Mouse (Mus musculus): Measurements from ENCODE around the gene Smarce1. TPM values are rescaled to one million over a fixed set of nuclear protein-coding genes. Genes with fewer than 3 reads are reported as not detected.

The Smarce1 gene
- polyA plus RNA-seq, 1 experiment from 2014 or later = 217 TPM

GRCm38 (mm10) chr11:99217248-99217986 is 13.4 kb downstream of the Smarce1 start:
- ATAC-seq (ENCODE audit: low FRiP score) (no peak), DNase-seq (ENCODE audit: low spot score) (no peak)
- no peak overlapping the region for H3K27ac ChIP-seq (ENCODE audit: low read depth, low read length)
- no peaks in the 10 kb centered on the region for H3K4me1 ChIP-seq (replicated peaks; ENCODE audit: control insufficient read depth, insufficient read depth, low read length)
- WGBS = 93% methylated on average over 7 of the region's 7 CpGs
- H3K27me3 ChIP-seq (ENCODE audit: control insufficient read depth, insufficient read depth, low read length) = no peaks in the 10 kb centered on the region
- no peaks in the 10 kb centered on the region for H3K9me3 ChIP-seq (ENCODE audit: control insufficient read depth, low read length)
- H3K4me3 ChIP-seq (ENCODE audit: low read depth, low read length) = no peak overlapping the region
- H3K36me3 ChIP-seq (ENCODE audit: control insufficient read depth, insufficient read depth, low read length) = peaks cover 32% of the 10 kb centered on the region
- no peak overlapping the region for H3K4me2 ChIP-seq (replicated peaks; ENCODE audit: low read depth, low read length)
- H3K9ac ChIP-seq (ENCODE audit: low read depth, low read length) = no peak overlapping the region

- Histone ChIP-seq H3K27me3 (ENCODE audit: control insufficient read depth, insufficient read depth, low read length) (no peaks in the 10 kb centered on the region), H3K9me3 (ENCODE audit: control insufficient read depth, low read length) (no peaks in the 10 kb centered on the region), H3K9ac (ENCODE audit: low read depth, low read length) (no peak overlapping the region), H3K36me3 (ENCODE audit: control insufficient read depth, insufficient read depth, low read length) (peaks cover 28% of the 10 kb centered on the region), H3K4me2 (replicated peaks; ENCODE audit: low read depth, low read length) (no peak overlapping the region), H3K4me1 (replicated peaks; ENCODE audit: control insufficient read depth, insufficient read depth, low read length) (no peaks in the 10 kb centered on the region), H3K4me3 (ENCODE audit: low read depth, low read length) (no peak overlapping the region), H3K27ac (ENCODE audit: low read depth, low read length) (no peak overlapping the region)
- 97% methylated on average over 3 of the region's 3 CpGs for WGBS
- DNase-seq (ENCODE audit: low spot score) = no peak
- no peak for ATAC-seq (ENCODE audit: low FRiP score)
These were observed 14.6 kb downstream of the Smarce1 start for GRCm38 (mm10) chr11:99216181-99216580.

- no peak overlapping the region for H3K27ac ChIP-seq (ENCODE audit: low read depth, low read length)
- 89% methylated on average over 7 of the region's 7 CpGs for WGBS
- no peak overlapping the region for H3K4me3 ChIP-seq (ENCODE audit: low read depth, low read length)
- no peaks in the 10 kb centered on the region for H3K4me1 ChIP-seq (replicated peaks; ENCODE audit: control insufficient read depth, insufficient read depth, low read length)
- H3K9ac ChIP-seq (ENCODE audit: low read depth, low read length) = no peak overlapping the region
- no peaks in the 10 kb centered on the region for H3K9me3 ChIP-seq (ENCODE audit: control insufficient read depth, low read length)
- ATAC-seq (ENCODE audit: low FRiP score) = no peak
- peaks cover 31% of the 10 kb centered on the region for H3K36me3 ChIP-seq (ENCODE audit: control insufficient read depth, insufficient read depth, low read length)
- no peak overlapping the region for H3K4me2 ChIP-seq (replicated peaks; ENCODE audit: low read depth, low read length)
- no peaks in the 10 kb centered on the region for H3K27me3 ChIP-seq (ENCODE audit: control insufficient read depth, insufficient read depth, low read length)
- no peak for DNase-seq (ENCODE audit: low spot score)
These were observed 18.1 kb downstream of the Smarce1 start for GRCm38 (mm10) chr11:99212693-99213092.

- DNase-seq (ENCODE audit: low spot score) = no peak
- WGBS = 79% methylated on average over 2 of the region's 2 CpGs
These were observed 18.9 kb downstream of the Smarce1 start for GRCm38 (mm10) chr11:99211964-99212363.

GRCm38 (mm10) chr11:99208105-99208669 is 22.6 kb downstream of the Smarce1 start:
- Histone ChIP-seq H3K36me3 (ENCODE audit: control insufficient read depth, insufficient read depth, low read length) (peaks cover 16% of the 10 kb centered on the region), H3K4me3 (ENCODE audit: low read depth, low read length) (no peak overlapping the region), H3K4me1 (replicated peaks; ENCODE audit: control insufficient read depth, insufficient read depth, low read length) (no peaks in the 10 kb centered on the region), H3K9ac (ENCODE audit: low read depth, low read length) (no peak overlapping the region), H3K27me3 (ENCODE audit: control insufficient read depth, insufficient read depth, low read length) (no peaks in the 10 kb centered on the region), H3K27ac (ENCODE audit: low read depth, low read length) (no peak overlapping the region), H3K4me2 (replicated peaks; ENCODE audit: low read depth, low read length) (no peak overlapping the region), H3K9me3 (ENCODE audit: control insufficient read depth, low read length) (no peaks in the 10 kb centered on the region)
- DNase-seq (ENCODE audit: low spot score) (no peak), ATAC-seq (ENCODE audit: low FRiP score) (no peak)
- WGBS = 82% methylated on average over 8 of the region's 8 CpGs

More at GRCm38 (mm10) chr11:99211964-99212363, 18.9 kb downstream of the Smarce1 start:
- ATAC-seq (ENCODE audit: low FRiP score) = no peak
- Histone ChIP-seq H3K27me3 (ENCODE audit: control insufficient read depth, insufficient read depth, low read length) (no peaks in the 10 kb centered on the region), H3K4me2 (replicated peaks; ENCODE audit: low read depth, low read length) (no peak overlapping the region), H3K9ac (ENCODE audit: low read depth, low read length) (no peak overlapping the region), H3K36me3 (ENCODE audit: control insufficient read depth, insufficient read depth, low read length) (peaks cover 31% of the 10 kb centered on the region), H3K4me3 (ENCODE audit: low read depth, low read length) (no peak overlapping the region), H3K9me3 (ENCODE audit: control insufficient read depth, low read length) (no peaks in the 10 kb centered on the region), H3K27ac (ENCODE audit: low read depth, low read length) (no peak overlapping the region), H3K4me1 (replicated peaks; ENCODE audit: control insufficient read depth, insufficient read depth, low read length) (no peaks in the 10 kb centered on the region)

GRCm38 (mm10) chr11:99207449-99207848 is 23.4 kb downstream of the Smarce1 start:
- Histone ChIP-seq H3K4me3 (ENCODE audit: low read depth, low read length) (no peak overlapping the region), H3K36me3 (ENCODE audit: control insufficient read depth, insufficient read depth, low read length) (peaks cover 10% of the 10 kb centered on the region), H3K27me3 (ENCODE audit: control insufficient read depth, insufficient read depth, low read length) (no peaks in the 10 kb centered on the region), H3K4me1 (replicated peaks; ENCODE audit: control insufficient read depth, insufficient read depth, low read length) (no peaks in the 10 kb centered on the region), H3K27ac (ENCODE audit: low read depth, low read length) (no peak overlapping the region), H3K4me2 (replicated peaks; ENCODE audit: low read depth, low read length) (no peak overlapping the region), H3K9me3 (ENCODE audit: control insufficient read depth, low read length) (no peaks in the 10 kb centered on the region), H3K9ac (ENCODE audit: low read depth, low read length) (no peak overlapping the region)
- WGBS = 25% methylated on average over 2 of the region's 2 CpGs
- DNase-seq (ENCODE audit: low spot score) = no peak
- ATAC-seq (ENCODE audit: low FRiP score) = no peak

- ATAC-seq (ENCODE audit: low FRiP score) = no peak
- H3K36me3 ChIP-seq (ENCODE audit: control insufficient read depth, insufficient read depth, low read length) = peaks cover 9% of the 10 kb centered on the region
- no peaks in the 10 kb centered on the region for H3K27me3 ChIP-seq (ENCODE audit: control insufficient read depth, insufficient read depth, low read length)
- H3K4me2 ChIP-seq (replicated peaks; ENCODE audit: low read depth, low read length) = no peak overlapping the region
- no peaks in the 10 kb centered on the region for H3K4me1 ChIP-seq (replicated peaks; ENCODE audit: control insufficient read depth, insufficient read depth, low read length)
- no peak overlapping the region for H3K27ac ChIP-seq (ENCODE audit: low read depth, low read length)
- DNase-seq (ENCODE audit: low spot score) = peak; percentile 46
- 30% methylated on average over 2 of the region's 2 CpGs for WGBS
- no peak overlapping the region for H3K9ac ChIP-seq (ENCODE audit: low read depth, low read length)
- H3K9me3 ChIP-seq (ENCODE audit: control insufficient read depth, low read length) = no peaks in the 10 kb centered on the region
- H3K4me3 ChIP-seq (ENCODE audit: low read depth, low read length) = no peak overlapping the region
These were observed 23.9 kb downstream of the Smarce1 start for GRCm38 (mm10) chr11:99206954-99207353.

- 28% methylated on average over 14 of the region's 14 CpGs for WGBS
- H3K4me3 ChIP-seq (ENCODE audit: low read depth, low read length) = no peak overlapping the region
- no peak overlapping the region for H3K9ac ChIP-seq (ENCODE audit: low read depth, low read length)
- peak; percentile 69 for DNase-seq (ENCODE audit: low spot score)
- H3K27me3 ChIP-seq (ENCODE audit: control insufficient read depth, insufficient read depth, low read length) = no peaks in the 10 kb centered on the region
- H3K4me1 ChIP-seq (replicated peaks; ENCODE audit: control insufficient read depth, insufficient read depth, low read length) = no peaks in the 10 kb centered on the region
- H3K27ac ChIP-seq (ENCODE audit: low read depth, low read length) = no peak overlapping the region
- no peak for ATAC-seq (ENCODE audit: low FRiP score)
- H3K36me3 ChIP-seq (ENCODE audit: control insufficient read depth, insufficient read depth, low read length) = no peaks in the 10 kb centered on the region
- no peak overlapping the region for H3K4me2 ChIP-seq (replicated peaks; ENCODE audit: low read depth, low read length)
- H3K9me3 ChIP-seq (ENCODE audit: control insufficient read depth, low read length) = no peaks in the 10 kb centered on the region
These were observed 41.6 kb downstream of the Smarce1 start for GRCm38 (mm10) chr11:99189154-99189582.

GRCm38 (mm10) chr11:99187348-99187747 is 43.5 kb downstream of the Smarce1 start:
- no peaks in the 10 kb centered on the region for H3K36me3 ChIP-seq (ENCODE audit: control insufficient read depth, insufficient read depth, low read length)
- H3K4me2 ChIP-seq (replicated peaks; ENCODE audit: low read depth, low read length) = no peak overlapping the region
- H3K27ac ChIP-seq (ENCODE audit: low read depth, low read length) = no peak overlapping the region
- no peak overlapping the region for H3K4me3 ChIP-seq (ENCODE audit: low read depth, low read length)
- no peaks in the 10 kb centered on the region for H3K9me3 ChIP-seq (ENCODE audit: control insufficient read depth, low read length)
- no peak overlapping the region for H3K9ac ChIP-seq (ENCODE audit: low read depth, low read length)
- no peaks in the 10 kb centered on the region for H3K27me3 ChIP-seq (ENCODE audit: control insufficient read depth, insufficient read depth, low read length)
- 93% methylated on average over 4 of the region's 4 CpGs for WGBS
- no peaks in the 10 kb centered on the region for H3K4me1 ChIP-seq (replicated peaks; ENCODE audit: control insufficient read depth, insufficient read depth, low read length)
- DNase-seq (ENCODE audit: low spot score) (no peak), ATAC-seq (ENCODE audit: low FRiP score) (no peak)

All from hindbrain, embryonic 11.5 days (tissue).